Mouse (Mus musculus) lung, postnatal 0 days (tissue): ENCODE measurements around the gene Ino80b. TPM values are rescaled to one million over a fixed set of nuclear protein-coding genes. Genes with fewer than 3 reads are reported as not detected.

Source experiments
- ATAC-seq: fragments of 200-750 bp; cut with Nextera tagmentation; 2 replicates; pipeline ENCODE4 v1.8.0; 2017; ENCODE audit warnings: moderate library complexity
- DNase-seq: peaks from one replicate; pipeline ENCODE4 v3.0.0-alpha.2; 2016; ENCODE audit warnings: low spot score
- H3K27ac ChIP-seq: fragments of 300-500 bp; sonication (generic); 2 replicates; pipeline ENCODE4 v1.5.1; 2014; ENCODE audit warnings: antibody characterized with exemption, mild to moderate bottlenecking, low read length, mixed read lengths
- H3K27me3 ChIP-seq: fragments of 300-500 bp; sonication (generic); replicated peaks from 2 replicates; pipeline ENCODE4 v1.6.1; 2014; ENCODE audit warnings: low read length, mixed read lengths; ENCODE audit not compliant: insufficient read depth
- H3K36me3 ChIP-seq: fragments of 300-500 bp; sonication (generic); 2 replicates; pipeline ENCODE4 v1.6.1; 2014; ENCODE audit warnings: low read length, mixed read lengths; ENCODE audit not compliant: insufficient read depth
- H3K4me1 ChIP-seq: fragments of 300-500 bp; sonication (generic); 2 replicates; pipeline ENCODE4 v1.6.1; 2014; ENCODE audit warnings: antibody characterized with exemption, low read depth, low read length, mixed read lengths; ENCODE audit not compliant: insufficient read depth
- H3K4me2 ChIP-seq: fragments of 300-500 bp; sonication (generic); replicated peaks from 2 replicates; pipeline ENCODE4 v1.6.1; 2014; ENCODE audit warnings: low read depth, mild to moderate bottlenecking, low read length, moderate library complexity, mixed read lengths
- H3K4me3 ChIP-seq: fragments of 300-500 bp; sonication (generic); 2 replicates; pipeline ENCODE4 v1.5.1; 2014; ENCODE audit warnings: low read depth, low read length
- H3K9ac ChIP-seq: fragments of 300-500 bp; sonication (generic); replicated peaks from 2 replicates; pipeline ENCODE4 v1.6.1; 2014; ENCODE audit warnings: low read depth, mild to moderate bottlenecking
- H3K9me3 ChIP-seq: fragments of 300-500 bp; sonication (generic); 2 replicates; pipeline ENCODE4 v1.6.1; 2016; ENCODE audit warnings: low read length, mixed read lengths
- CTCF ChIP-seq: IDR thresholded peaks from 2 replicates; pipeline ENCODE4 v1.5.1; 2016; ENCODE audit warnings: antibody characterized with exemption, mild to moderate bottlenecking
- EP300 ChIP-seq: IDR thresholded peaks from 2 replicates; pipeline ENCODE4 v1.6.1; 2016; ENCODE audit warnings: antibody characterized with exemption, mild to moderate bottlenecking, control low read depth
- WGBS: fragments of 180-500 bp; shearing (Covaris S2); extraction: QIAGEN DNeasy Blood & Tissue Kit; methylation state at CpG from one replicate; pipeline ENCODE4 v1.1.7; 2014; 5-methylcytosine and 5-hydroxymethylcytosine counted together
- polyA plus RNA-seq: library from polyadenylated mRNA; unstranded; fragments of >200 nt; fragmentation: Nextera tagmentation; extraction: Ambion mirVana; gene quantifications from 2 replicates; pipeline ENCODE4 v1.2.1, GENCODE M21; 2015

Gene Ino80b
- polyA plus RNA-seq, 1 experiment from 2014 or later: 14.5 TPM

DNA sequence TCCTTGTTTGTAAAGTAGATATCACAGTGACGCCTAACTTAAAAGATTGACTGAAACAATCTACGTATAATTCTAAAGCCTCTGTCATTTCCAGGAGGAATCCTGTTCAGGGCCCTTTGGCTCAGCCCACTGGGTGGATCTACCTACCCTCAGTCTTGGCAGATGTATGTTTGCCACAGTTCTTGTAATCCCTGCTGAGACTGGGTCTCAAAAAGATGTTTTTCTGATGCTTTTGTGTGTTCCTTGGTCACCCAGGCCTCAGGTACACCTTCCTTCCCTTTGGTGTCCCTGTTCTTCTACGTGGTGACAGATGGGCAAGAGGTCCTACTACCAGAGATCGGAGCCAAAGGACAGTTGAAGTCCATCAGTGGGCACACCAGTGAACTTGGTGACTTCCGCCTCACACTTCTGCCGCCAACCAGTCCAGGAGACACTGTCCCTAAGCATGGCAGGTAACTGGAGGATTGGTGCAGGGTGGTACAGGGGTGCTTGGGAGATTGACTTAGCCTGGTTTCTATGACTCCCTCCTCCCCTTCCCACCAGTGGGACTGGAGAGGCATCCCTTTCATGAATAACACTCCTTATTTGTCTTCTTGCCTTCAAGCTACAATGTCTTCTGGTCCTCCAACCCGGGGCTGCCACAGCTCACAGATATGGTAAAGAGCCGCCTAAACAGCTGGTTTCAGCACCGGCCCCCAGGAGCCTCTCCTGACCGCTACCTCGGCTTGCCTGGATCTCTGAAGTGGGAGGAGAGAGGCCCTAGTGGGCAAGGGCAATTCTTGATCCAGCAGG lies 8.7 kb downstream of the Ino80b start:
- Histone ChIP-seq H3K4me2 (peak overlapping the region; percentile 93), H3K27me3 (no peaks in the 10 kb centered on the region), H3K9me3 (no peaks in the 10 kb centered on the region), H3K9ac (peak overlapping the region; percentile 55; the same call in 1 of the 2 replicates), H3K4me1 (peaks cover 11% of the 10 kb centered on the region), H3K36me3 (no peaks in the 10 kb centered on the region), H3K4me3 (peak overlapping the region; percentile 67), H3K27ac (no peak overlapping the region)
- WGBS: 65% methylated on average over 11 of the region's 11 CpGs
- no peak for DNase-seq
- ATAC-seq: no peak
- TF ChIP-seq EP300 (no peak), CTCF (no peak)

DNA sequence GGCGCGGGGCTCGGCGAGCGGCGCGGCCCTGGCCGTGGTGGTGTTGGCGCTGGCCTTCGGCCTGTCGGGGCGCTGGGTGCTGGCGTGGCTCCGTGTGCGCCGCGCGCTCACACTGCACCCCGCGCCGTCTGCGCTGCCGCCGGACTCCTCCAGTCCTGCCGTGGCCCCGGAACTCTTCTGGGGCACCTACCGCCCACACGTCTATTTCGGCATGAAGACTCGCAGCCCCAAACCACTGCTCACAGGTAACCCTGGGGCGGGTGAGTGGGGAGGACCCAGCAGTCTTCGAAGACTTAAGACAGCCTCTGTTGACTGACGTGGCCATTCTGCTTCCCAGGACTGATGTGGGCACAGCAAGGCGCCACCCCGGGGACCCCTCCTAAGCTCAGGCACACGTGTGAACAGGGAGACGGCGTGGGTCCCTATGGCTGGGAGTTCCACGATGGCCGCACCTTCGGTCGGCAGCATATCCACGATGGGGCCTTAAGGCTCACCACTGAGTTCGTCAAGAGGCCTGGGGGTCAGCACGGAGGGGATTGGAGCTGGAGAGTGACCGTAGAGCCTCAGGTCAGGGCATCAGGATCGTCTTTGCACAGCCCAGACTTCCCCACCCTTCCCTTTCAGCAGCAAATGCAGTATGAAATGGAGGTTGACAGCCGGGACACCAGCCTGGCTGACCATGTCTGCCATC lies 9.4 kb downstream of the Ino80b start:
- Histone ChIP-seq H3K9me3 (no peaks in the 10 kb centered on the region), H3K4me2 (peak overlapping the region; percentile 93), H3K27ac (peak overlapping the region; percentile 88), H3K27me3 (no peaks in the 10 kb centered on the region), H3K36me3 (no peaks in the 10 kb centered on the region), H3K4me1 (peaks cover 10% of the 10 kb centered on the region), H3K9ac (peak overlapping the region; percentile 55), H3K4me3 (peak overlapping the region; percentile 67)
- DNase-seq (no peak), ATAC-seq (peak; percentile 6; the same call in 1 of the 2 replicates)
- no peak for TF ChIP-seq CTCF
- no peak for TF ChIP-seq EP300
- under 1% methylated on average over 41 of the region's 48 CpGs for WGBS

DNA sequence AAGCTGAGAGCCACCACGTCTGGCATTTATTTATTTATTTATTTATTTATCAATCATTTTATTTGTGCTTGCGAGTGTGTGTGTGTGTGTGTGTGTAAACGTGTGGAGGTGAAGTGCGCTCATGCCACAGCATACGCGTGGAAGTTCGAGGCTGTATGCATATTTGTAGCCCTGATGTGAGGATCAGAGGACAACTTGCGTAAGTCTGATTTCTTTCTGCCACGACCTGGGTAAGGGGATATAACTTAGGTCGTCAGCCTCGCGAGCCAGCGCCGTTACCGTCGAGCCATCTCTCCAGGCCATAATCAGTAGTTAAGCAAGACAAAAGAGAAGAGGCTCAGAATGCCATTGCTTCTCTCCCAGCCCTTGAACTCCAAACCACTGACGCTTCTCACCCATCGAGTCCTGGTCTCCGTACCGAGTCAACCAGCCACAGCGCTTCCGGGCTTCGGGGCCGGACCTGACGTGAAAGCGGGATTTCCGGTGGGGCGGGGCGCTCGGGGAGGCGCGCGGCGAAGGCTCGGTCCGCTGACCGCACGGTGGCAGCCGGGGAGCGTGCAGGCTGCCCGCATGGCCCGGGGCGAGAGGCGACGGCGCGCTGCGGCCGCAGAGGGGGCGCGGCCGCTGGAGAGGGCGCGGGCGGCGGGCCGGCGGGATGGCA lies 10.1 kb downstream of the Ino80b start, which contains the start of gene Mogs:
Gene Mogs, plus strand, starts transcription at position 486 of the 661 bp plus-strand sequence.
- under 1% methylated on average over 58 of the region's 58 CpGs for WGBS
- Histone ChIP-seq H3K9ac (peak within 1 kb of the TSS; percentile 55), H3K27me3 (no peaks in the 10 kb centered on the region), H3K4me3 (peak within 1 kb of the TSS; percentile 67), H3K27ac (peak within 1 kb of the TSS; percentile 88), H3K4me2 (peak within 1 kb of the TSS; percentile 93), H3K4me1 (peaks cover 6% of the 10 kb centered on the region), H3K9me3 (no peaks in the 10 kb centered on the region), H3K36me3 (no peaks in the 10 kb centered on the region)
- ATAC-seq (peak; percentile 97), DNase-seq (peak; percentile 96)
- TF ChIP-seq EP300 (no peak), CTCF (peak; percentile 73)

DNA sequence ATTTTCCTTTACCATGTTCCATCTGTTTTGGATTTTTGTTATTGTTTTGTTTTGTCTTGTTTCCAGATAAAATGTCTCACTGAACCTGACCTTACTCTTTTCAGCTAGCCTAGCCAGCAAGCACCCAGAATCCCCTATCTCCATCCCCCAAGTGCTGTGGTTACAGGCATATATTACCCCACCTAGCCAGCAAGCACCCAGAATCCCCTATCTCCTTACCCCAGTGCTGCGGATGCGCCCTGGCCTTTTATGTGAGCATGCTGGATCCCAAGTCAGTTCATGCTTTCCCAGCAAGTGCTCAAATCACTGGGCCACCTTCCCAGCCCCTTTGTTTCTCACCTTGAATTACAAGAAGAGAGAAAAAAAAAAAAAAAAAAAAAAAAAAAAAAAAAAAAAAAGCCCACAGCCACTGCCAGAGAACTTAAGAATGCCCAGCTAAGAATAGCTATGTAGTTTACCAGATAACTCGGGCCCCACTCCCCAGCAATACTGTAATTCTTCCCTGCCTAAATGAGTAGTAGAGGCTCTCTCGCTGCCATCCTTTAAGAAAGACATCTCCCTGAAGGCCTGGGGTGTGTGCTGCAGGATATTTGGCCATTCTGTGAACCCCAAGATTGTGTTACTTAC lies 13.6 kb downstream of the Ino80b start:
- no peak for TF ChIP-seq CTCF
- TF ChIP-seq EP300: no peak
- 85% methylated on average over 4 of the region's 4 CpGs for WGBS
- Histone ChIP-seq H3K9ac (no peak overlapping the region), H3K27me3 (no peaks in the 10 kb centered on the region), H3K4me3 (no peak overlapping the region), H3K4me1 (peaks cover 10% of the 10 kb centered on the region), H3K9me3 (no peaks in the 10 kb centered on the region), H3K36me3 (no peaks in the 10 kb centered on the region), H3K4me2 (no peak overlapping the region), H3K27ac (no peak overlapping the region)
- DNase-seq: no peak
- no peak for ATAC-seq

DNA sequence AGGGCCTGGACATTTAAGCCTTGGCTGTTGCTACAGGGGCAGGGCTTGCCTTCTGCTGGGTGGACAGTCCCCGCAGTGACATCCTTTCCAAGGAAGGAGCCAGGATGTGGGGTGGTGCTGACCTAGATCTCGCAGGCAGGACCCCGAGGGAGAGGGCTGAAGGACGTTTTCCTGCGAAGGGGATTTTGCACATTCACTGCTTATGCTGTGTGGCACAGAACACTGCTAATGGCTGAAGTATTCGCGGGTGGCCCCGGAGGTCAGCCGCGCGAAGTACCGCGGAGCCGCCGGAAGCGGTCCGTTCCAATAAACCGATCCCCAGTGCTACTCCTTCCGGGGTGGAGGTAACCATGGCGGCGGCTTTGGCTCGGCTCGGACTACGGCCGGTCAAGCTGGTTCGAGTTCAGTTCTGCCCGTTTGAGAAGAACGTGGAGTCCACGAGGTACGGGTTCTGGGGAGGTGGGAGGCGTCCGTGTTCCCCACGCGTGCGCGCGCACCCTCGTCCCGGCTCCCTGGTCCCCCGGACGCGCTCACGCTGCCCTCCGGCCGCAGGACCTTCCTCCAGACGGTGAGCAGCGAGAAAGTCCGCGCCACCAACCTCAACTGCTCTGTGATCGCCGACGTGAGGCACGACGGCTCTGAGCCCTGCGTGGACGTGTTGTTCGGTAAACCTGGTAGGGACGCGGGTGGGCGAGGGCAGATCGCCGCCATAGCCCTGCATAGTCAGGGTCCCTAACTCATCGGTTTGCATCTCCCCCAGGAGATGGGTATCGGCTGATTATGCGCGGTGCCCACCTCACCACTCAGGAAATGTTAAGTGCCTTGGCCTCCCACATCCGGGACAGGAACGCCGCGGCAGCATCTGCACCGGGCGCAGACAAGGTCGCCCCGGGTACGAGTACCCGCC lies 16.2 kb downstream of the Ino80b start, which contains the start of gene Mrpl53:
Gene Mrpl53, plus strand, starts transcription at position 279 of the 907 bp plus-strand sequence.
- Histone ChIP-seq H3K27ac (peak within 1 kb of the TSS; percentile 65), H3K4me1 (peaks cover 4% of the 10 kb centered on the region; the same call in 1 of the 2 replicates), H3K4me2 (peak within 1 kb of the TSS; percentile 89), H3K27me3 (no peaks in the 10 kb centered on the region), H3K9ac (peak within 1 kb of the TSS; percentile 74), H3K4me3 (peak within 1 kb of the TSS; percentile 88), H3K36me3 (no peaks in the 10 kb centered on the region), H3K9me3 (no peaks in the 10 kb centered on the region)
- DNase-seq (peak; percentile 80), ATAC-seq (peak; percentile 92)
- no peak for TF ChIP-seq CTCF
- WGBS: under 1% methylated on average over 75 of the region's 76 CpGs
